Mouse (Mus musculus) heart, adult 18-20 months (tissue): ENCODE data around the gene Rdh19. TPM values are rescaled to one million over a fixed set of nuclear protein-coding genes. Genes with fewer than 3 reads are reported as not detected.
"Not testable (repeated sequence)": the region's sequence is repeated elsewhere in the genome, so short reads cannot be mapped to it uniquely, and the experiment has no call there.

Source experiments
- DNase-seq, 2 experiments: peaks; one replicate each; pipeline ENCODE4 v3.0.0; 2021 to 2022; ENCODE audit warnings: mixed read lengths in 1 of 2
- long read RNA-seq, 2 experiments: library from polyadenylated mRNA; stranded (forward); transcript quantifications; one replicate each; pipeline ENCODE4 v2.0.0; 2021
- total RNA-seq, 2 experiments: library from RNA; stranded (reverse); gene quantifications; 2 replicates each; pipeline ENCODE4 v1.2.3; 2021

The Rdh19 gene
- not detected for total RNA-seq
- long read RNA-seq, experiment 1, result 0 reads
- long read RNA-seq, experiment 2, result 0 reads

DNA sequence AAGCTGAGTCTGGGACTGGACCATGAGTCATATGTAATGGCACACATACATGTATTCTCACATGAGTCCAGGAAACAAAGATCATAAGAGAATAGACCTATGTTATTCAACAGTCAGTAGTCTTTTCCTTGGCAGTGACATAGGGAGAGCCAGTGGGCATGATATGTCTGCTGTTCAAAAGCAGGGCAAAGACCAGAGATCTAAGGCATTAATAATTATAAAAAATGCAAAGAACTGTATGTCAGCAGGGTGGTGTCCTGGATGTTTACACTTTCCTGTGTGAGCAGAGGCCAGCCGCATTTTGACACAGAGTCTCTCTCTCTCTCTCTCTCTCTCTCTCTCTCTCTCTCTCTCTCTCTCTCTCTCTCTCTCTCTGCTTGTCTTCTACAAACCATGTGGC lies at the start of gene Rdh19:
Gene Rdh19 (plus strand): TSS at position 301 of the 400 bp plus-strand sequence.
- no peak for DNase-seq

DNA sequence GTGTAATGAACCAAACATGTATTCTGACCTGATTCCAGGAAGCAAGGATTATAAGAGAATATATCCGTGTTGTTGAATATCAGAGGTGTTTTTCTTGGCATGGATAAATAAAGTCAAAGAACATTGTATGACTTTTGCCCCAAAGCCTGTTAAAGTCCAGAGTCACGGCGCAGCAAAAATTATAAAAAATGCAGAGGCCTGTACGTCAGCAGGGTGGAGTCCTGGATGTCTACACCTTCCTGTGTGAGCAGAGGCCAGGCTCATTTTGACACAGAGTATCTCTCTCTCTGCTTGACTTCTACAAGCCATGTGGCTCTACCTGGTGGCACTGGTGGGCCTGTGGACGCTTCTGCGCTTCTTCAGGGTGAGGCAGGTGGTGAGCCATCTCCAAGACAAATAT lies 48.8 kb upstream of the Rdh19 start, which contains the start of gene Rdh16:
Gene Rdh16 (plus strand): TSS at position 262 of the 400 bp plus-strand sequence.
- no peak for DNase-seq

- DNase-seq, result no peak
These were observed 48.1 kb upstream of the Rdh19 start for GRCm38 (mm10) chr10:127801612-127802011.

- DNase-seq, result no peak
These were observed 47.5 kb upstream of the Rdh19 start for GRCm38 (mm10) chr10:127802236-127802635.

GRCm38 (mm10) chr10:127804416-127804815 lies 45.3 kb upstream of the Rdh19 start:
- no peak for DNase-seq

- DNase-seq, result no peak
These were observed 33.8 kb upstream of the Rdh19 start for GRCm38 (mm10) chr10:127815888-127816287.

- not testable (repeated sequence) for DNase-seq
These were observed 32.3 kb upstream of the Rdh19 start for GRCm38 (mm10) chr10:127817268-127817910.

DNA sequence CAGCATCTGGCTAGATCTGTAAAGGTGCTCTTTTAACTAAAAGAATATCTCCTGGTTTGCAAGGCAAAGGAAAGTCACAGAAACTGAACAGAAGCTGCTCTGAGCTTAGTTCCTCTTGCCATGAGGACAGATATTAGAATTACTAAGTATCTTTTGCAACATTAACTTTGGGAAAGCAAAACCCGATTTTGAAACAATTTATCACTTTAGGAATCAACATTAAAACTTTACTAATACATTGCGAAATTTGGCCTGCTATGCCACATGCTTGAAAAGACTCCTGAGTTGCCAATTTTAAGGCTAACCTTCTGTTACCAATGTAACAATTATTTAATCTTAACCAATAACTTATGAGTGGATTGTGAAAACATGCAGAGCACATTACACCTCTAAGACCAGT lies 27.9 kb upstream of the Rdh19 start:
- DNase-seq, result not testable (repeated sequence)

- DNase-seq, result peak; percentile 4 to 13
These were observed 24.3 kb upstream of the Rdh19 start for GRCm38 (mm10) chr10:127825386-127825785.

DNA sequence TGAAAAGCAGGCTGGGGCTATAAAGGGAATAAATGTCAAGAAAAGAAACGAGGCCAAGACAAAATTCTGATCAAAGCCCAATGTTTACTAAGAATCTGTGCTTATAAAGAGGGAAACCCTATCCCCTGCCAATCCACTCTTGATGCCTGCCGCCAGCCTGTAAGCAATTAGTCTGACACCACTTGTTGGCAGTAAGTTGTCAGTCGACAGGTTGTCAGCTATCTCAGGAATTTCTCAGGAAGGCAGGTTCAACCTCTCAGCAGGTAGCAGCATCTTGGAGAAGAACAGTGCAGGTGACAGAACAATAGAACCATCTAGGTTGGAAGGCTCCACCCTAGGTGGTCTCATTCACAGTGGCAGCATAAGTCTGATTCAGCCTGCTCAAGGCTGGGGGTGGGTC lies 20.6 kb upstream of the Rdh19 start:
- DNase-seq, result no peak

- DNase-seq, result not testable (repeated sequence)
These were observed 15.5 kb upstream of the Rdh19 start for GRCm38 (mm10) chr10:127834186-127834585.

DNA sequence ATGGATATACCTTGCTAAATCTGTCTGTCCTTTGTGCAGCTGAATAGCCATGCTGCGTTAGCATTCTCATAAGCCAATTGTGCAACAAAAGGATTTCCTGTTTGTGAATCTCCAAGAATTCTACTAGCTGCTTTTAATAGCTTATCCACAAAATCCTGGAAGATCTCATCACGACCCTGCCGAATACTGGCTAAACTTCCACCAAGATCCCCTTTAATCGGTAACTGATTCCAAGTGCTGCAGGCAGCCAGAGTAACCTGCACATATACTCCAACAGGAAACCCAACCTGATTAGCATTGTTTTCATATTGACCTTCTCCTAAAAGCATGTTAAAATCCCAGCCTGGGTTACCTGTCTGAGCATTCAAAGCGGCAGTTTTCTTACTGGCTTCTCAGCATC lies 14.4 kb upstream of the Rdh19 start:
- DNase-seq, result no peak

DNA sequence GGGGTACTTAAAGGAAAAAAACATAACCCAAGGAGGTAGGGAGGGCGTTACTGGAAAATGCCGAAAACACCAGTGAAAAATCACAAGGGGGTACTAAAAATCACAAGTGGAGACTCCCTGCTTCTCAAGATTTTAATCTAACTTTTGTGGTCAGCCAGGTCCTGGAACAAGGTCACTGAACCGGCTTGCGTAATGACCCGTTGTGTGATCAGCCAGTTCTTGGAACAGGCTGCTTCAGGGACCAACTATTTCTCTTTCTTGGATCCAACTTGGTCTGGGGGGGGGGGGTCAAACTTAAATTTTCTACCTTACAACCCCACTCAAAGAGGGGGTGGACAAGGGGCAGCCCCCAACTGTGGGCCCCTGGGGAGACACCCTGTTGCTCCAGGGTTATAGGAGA lies 11.9 kb upstream of the Rdh19 start:
- not testable (repeated sequence) for DNase-seq

DNA sequence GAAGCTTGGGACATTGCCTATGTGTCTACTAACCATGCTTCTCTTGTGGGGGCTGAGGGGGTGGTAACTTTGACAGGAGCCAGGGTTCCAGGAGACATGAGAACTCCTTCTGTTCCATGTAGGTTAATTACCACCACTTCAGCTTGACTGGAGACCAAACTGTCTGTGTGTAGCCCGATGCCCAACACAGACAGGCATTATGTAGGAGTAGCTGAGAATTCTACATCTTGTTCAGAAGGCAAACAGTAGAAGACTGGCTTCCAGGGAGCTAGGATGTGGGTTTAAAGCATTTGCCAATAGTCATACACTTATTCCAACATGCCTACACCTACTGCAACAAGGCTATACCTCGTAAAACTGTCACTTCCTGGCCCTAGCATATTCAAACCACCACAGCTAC lies 11.2 kb upstream of the Rdh19 start:
- DNase-seq, result no peak

- DNase-seq, result no peak
These were observed 9.0 kb upstream of the Rdh19 start for GRCm38 (mm10) chr10:127840776-127841175.

DNA sequence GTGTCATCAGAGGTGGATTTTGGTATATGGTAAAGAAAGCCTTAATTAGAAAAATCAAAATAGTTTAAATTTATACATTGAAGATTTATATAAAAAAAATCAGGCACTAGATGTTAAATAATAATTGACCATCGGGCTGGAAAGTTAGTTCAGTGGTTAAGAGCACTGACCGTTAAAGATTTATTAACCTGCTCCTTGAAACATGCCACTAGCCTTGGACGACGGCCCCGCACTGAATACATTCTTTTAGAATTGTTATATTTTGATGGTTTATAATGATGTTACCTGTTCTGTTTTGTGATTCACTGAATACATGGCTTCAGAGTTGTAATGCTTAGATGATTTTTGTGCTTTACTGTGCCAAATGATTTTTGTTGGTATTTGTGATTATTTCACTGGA lies 3.8 kb upstream of the Rdh19 start:
- not testable (repeated sequence) for DNase-seq

DNA sequence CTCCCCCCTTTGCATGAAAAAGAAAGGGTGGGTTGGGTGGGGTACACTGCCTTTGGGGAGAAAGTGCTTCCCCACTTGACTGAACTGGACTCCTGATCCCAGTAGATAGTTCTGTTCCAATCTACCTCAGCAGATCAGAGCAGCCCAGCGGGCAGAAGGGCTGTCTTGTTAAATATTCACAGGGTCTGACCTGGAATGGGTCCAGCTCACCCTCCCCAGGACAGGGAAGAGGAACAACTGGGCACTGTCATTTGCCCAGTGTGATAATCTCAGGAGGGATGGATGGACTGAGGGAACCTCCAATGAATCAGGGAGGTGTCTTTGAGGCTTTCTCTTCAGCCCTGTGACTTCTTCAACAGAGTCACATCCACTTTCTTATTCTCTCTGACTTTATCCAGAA lies 1.6 kb upstream of the Rdh19 start:
- DNase-seq, result no peak

GRCm38 (mm10) chr10:127856376-127856775 lies 6.6 kb downstream of the Rdh19 start:
- DNase-seq, result no peak

DNA sequence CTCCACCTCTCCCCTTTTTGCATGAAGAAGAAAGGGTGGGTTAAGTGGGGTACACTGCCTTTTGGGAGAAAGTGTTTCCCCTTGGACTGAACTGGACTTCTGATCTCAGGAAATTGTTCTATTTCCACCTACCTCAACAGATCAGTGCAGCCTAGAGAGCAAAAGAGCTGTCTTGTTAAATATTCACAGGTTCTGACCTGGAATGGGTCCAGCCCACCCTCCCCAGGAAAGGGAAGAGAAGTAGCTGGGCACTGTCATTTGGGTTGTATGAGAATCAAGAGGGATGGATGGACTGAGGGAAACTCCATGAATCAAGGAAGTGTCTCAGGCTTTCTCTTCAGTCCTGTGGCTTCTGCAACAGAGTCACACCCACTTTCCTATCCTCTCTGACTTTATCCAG lies 15.2 kb downstream of the Rdh19 start:
- no peak for DNase-seq

- DNase-seq, result no peak
These were observed 16.5 kb downstream of the Rdh19 start, which contains the start of gene Rdh16f2 for GRCm38 (mm10) chr10:127866232-127866631. TSS of gene Rdh16f2 (plus strand) at chr10:127866474.

- DNase-seq, result peak; percentile 4 to 6
These were observed 22.8 kb downstream of the Rdh19 start for GRCm38 (mm10) chr10:127872484-127872883.

DNA sequence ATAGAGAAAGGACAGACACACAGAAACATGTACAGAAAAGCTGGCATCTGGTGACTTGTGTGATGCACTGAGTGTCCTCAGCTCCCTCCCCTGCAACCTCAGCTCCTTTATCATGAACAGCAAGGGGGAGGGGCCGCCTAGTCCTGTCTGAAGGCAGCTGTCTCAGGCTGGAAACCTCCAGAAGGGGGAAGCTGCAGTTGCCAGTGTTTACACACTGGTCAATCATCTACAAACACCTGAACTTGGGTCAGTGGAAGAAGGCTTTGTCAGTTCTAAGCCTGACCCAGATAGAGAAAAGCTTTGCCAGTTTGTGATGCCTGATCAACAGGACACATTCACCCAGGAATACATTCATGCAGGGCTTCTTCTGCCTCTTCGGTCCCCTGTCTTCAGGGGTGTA lies 28.0 kb downstream of the Rdh19 start:
- DNase-seq, result no peak

- DNase-seq, result no peak
These were observed 28.7 kb downstream of the Rdh19 start for GRCm38 (mm10) chr10:127878262-127879057.
